Mouse (Mus musculus) heart, adult 8-10 months (tissue): Measurements from ENCODE around the gene Phf5a. TPM values are rescaled to one million over a fixed set of nuclear protein-coding genes. Genes with fewer than 3 reads are reported as not detected.

Experiments
- DNase-seq: peaks from one replicate; pipeline ENCODE4 v3.0.0; 2022; ENCODE audit warnings: low spot score
- total RNA-seq, 4 experiments: library from RNA; stranded (reverse); gene quantifications; 2 replicates each; pipeline ENCODE4 v1.2.4; 2022

The Phf5a gene
- total RNA-seq, 4 experiments from 2014 or later, result 31.9 to 39.3 (median 33.9) TPM

GRCm38 (mm10) chr15:81885418-81885934 is 13.8 kb upstream of the Phf5a start:
- DNase-seq, result no peak

- no peak for DNase-seq
Measured at GRCm38 (mm10) chr15:81882348-81882747, 10.6 kb upstream of the Phf5a start.

GRCm38 (mm10) chr15:81879531-81880401 is 8.1 kb upstream of the Phf5a start:
- no peak for DNase-seq

- peak; percentile 100 for DNase-seq
Measured at GRCm38 (mm10) chr15:81872262-81873136, 788 bp upstream of the Phf5a start, which contains the start of gene Aco2. Gene Aco2, plus strand, starts transcription at chr15:81872309.

GRCm38 (mm10) chr15:81869985-81870384 is 1.7 kb downstream of the Phf5a start:
- no peak for DNase-seq

- DNase-seq, result no peak
Measured at GRCm38 (mm10) chr15:81864238-81864637, 7.5 kb downstream of the Phf5a start.

GRCm38 (mm10) chr15:81860471-81861135 is 11.1 kb downstream of the Phf5a start:
- peak; percentile 53 for DNase-seq

- DNase-seq, result peak; percentile 96
Measured at GRCm38 (mm10) chr15:81859330-81860255, 12.1 kb downstream of the Phf5a start.

- peak; percentile 79 for DNase-seq
Measured at GRCm38 (mm10) chr15:81858517-81859329, 13.0 kb downstream of the Phf5a start, which contains the start of gene Tob2. Gene Tob2, minus strand, starts transcription at chr15:81858796.

GRCm38 (mm10) chr15:81858138-81858516 is 13.6 kb downstream of the Phf5a start:
- peak; percentile 96 for DNase-seq

GRCm38 (mm10) chr15:81857724-81858116 is 14.0 kb downstream of the Phf5a start:
- DNase-seq, result peak; percentile 52

GRCm38 (mm10) chr15:81856938-81857723 is 14.6 kb downstream of the Phf5a start:
- DNase-seq, result no peak

GRCm38 (mm10) chr15:81856030-81856790 is 15.5 kb downstream of the Phf5a start:
- DNase-seq, result peak; percentile 88

GRCm38 (mm10) chr15:81853081-81853480 is 18.6 kb downstream of the Phf5a start:
- no peak for DNase-seq

- DNase-seq, result no peak
Measured at GRCm38 (mm10) chr15:81852411-81853000, 19.2 kb downstream of the Phf5a start.

GRCm38 (mm10) chr15:81851375-81851774 is 20.3 kb downstream of the Phf5a start:
- DNase-seq, result no peak

- DNase-seq, result no peak
Measured at GRCm38 (mm10) chr15:81850718-81851117, 21.0 kb downstream of the Phf5a start.
